Mouse (Mus musculus): Measurements from ENCODE around the gene Grasp.

GRCm38 (mm10) chr15:101231648-101232180 lies 7.7 kb downstream of the Grasp start:
- TF ChIP-seq CTCF (IDR thresholded peaks at IDR 0.05; ENCODE audit: control insufficient read depth, insufficient read depth, insufficient read length) (no peak), MYOD1 (IDR thresholded peaks at IDR 0.05; ENCODE audit: control insufficient read depth, insufficient read length, low read depth) (no peak)
